Mouse (Mus musculus) heart, adult 11 months (tissue): ENCODE data around the gene Lrmda.

Experiments
- DNase-seq: peaks from one replicate; pipeline ENCODE4 v3.0.0; 2022

Gene Lrmda

GRCm38 (mm10) chr14:22335101-22335820, 315.7 kb downstream of the Lrmda start:
- peak; percentile 42 for DNase-seq

DNA sequence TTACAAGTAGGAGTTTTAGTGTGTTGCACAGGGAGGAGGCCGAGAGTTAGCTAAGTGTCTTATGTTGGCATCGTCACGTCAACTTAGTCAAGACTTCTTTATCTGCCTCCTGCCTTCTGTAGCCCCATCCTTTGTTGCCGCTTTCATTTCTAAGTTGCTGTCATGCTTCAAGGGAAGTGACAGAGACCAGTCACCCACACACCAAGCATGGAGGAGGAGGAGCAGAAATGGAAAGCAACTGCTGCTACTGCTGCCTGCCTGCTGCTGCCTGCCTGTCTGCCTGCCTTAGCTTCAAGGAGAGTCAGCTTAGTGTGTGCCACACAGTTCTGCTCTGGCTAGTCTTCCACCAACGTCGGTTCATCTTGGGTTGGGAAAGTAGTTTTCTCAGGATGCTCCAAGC, 319.7 kb downstream of the Lrmda start:
- peak; percentile 80 for DNase-seq

GRCm38 (mm10) chr14:22343357-22343756, 323.8 kb downstream of the Lrmda start:
- DNase-seq, result no peak

- DNase-seq, result peak; percentile 51
Observed at GRCm38 (mm10) chr14:22345248-22345647, 325.7 kb downstream of the Lrmda start.

DNA sequence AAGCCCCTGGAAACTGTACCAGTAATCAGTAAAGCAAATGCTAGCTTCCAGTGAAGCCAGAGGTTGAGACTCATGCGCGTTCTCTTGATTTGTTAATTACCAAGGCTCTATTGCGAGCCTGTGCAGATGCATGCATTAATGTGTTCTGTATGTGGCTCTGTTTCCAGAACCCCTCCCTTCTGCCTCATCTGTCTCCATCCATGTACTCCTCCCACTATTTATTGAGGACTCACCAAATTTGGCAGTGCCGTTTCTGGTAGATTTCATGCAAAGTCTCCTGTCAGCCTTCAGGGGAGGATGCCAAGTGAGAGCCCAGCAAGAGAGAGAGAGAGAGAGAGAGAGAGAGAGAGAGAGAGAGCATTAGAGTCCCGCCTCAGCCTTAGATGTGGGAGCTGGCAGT, 334.1 kb downstream of the Lrmda start:
- DNase-seq, result peak; percentile 41

- DNase-seq, result peak; percentile 80
Observed at GRCm38 (mm10) chr14:22354769-22355574, 335.5 kb downstream of the Lrmda start.

DNA sequence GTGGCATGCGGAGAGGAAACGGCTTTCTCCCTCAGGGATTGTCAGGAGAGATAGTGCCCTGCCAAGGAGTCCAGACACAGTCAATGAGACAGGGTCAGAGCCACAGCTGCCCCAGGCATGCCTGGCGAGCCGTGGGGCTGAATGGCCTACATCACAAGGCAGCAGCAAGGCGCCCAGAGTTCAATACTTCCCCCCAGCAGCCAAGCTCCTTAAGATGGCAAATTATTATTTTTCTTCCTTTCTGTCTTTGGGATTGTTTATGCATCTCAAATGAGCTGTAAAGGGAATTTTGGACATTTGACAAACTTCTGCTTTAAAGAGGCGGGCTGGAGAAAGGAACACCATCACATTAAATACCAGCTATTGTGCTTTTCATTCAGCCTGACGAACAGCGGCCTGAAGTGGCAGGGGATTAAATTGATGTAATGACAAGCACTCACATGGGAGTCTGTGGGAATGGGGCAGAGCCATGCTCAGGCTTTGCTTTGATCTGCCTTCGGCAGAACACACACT, 338.5 kb downstream of the Lrmda start:
- peak; percentile 71 for DNase-seq

DNA sequence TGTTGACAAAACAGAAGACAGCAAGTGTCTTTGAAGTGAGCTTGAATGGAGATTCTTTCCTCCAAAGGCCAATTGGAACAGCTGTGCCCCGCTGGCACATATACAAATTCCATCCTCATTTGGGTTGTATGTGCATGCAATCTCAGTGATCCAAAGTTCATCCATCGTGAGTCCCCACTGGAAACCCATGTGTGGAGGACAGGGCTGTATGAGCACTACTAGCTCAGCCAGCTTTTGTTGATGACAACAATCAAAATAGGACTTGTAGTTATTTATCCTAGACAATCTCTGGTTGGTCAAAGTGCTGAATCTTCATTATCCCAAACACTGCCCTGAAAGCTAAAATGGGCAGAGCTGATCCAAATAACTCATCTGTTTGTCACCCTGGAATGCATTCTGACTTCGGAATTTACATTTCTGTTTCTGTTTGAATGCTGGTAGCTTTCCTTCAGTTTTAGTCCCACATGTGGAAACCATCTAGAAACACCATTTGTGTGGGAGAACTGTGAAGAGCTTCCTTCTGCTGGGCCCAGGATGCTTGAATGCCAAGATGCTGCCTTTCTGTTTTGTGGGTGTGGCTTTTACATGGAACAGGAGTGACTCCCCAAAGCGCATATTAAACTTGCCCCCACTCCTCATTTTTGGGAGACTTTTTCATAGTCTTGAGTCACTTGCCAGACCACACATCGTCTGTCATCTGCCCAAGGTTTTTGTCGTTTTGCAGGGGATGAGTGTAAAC, 344.7 kb downstream of the Lrmda start:
- peak; percentile 70 for DNase-seq

GRCm38 (mm10) chr14:22364771-22365355, 345.4 kb downstream of the Lrmda start:
- DNase-seq, result peak; percentile 49

DNA sequence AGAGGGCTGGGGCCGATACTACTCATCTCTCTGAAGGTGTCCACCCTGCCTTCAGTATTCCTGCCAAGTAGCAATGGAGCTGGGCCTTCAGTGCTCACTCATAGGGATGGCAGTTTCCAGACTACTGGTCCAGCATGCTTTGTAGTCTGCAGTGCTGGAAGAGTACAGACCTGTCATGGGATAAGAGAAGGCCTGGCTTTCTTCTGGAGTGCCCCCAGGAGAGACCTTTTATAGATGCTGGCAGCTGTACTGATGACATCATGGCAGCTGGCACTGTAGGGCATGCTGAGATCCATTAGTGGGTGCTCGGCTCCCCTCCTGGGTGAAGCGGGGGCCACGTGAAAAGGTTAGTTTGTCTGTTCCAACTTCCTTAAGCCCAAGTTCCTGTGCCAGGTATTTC, 348.1 kb downstream of the Lrmda start:
- peak; percentile 80 for DNase-seq

DNA sequence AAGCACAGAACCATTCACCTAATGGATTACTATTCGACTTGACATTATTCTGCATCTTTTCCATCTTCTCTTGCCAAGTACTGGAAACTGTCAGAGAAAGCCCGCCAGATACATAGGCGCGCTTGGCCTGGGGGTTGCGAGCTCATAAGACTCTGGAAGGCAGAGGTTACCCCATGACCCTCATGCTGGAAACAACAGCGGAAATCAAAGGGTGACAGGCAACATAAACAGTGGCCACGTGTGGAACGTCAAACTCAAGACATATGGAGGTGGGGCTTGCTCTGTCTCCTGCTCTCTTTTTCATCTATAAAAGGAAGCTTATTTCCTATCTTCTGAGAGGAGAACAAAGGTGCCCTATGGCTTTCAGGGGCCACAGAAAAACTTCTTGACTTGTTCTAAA, 351.6 kb downstream of the Lrmda start:
- peak; percentile 73 for DNase-seq

DNA sequence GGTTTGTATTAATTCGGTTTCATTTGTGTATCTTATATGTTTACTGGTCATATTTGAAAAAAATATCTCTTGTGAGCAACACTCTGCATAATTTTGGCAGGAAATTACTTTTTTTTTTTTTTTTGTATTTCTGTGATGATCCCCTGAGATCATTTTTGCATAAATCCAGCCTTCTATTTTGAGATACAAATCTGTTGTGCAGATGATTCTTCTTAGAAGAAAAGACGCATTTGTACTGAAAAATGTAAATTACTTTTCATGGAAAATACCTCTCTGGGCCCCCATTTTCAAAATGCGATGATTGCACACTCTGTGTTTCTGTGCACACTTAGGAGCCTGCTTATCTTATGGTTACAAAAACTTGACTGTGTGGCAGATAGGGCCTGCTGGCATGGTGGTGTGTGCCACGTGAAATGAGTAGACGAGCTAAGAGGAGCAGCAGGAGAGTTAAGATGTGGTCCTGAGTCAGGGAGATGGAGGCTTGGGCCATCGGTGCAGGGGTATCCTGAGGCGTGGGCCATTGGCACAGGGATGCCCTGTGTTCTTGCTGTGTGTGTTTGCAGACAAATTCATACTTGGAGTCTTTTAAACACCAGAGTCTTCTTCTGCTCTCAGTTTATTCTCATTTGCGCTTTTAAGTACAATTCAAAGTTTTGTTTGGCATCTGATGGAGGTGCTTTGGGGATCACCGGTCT, 353.3 kb downstream of the Lrmda start:
- DNase-seq, result peak; percentile 71

DNA sequence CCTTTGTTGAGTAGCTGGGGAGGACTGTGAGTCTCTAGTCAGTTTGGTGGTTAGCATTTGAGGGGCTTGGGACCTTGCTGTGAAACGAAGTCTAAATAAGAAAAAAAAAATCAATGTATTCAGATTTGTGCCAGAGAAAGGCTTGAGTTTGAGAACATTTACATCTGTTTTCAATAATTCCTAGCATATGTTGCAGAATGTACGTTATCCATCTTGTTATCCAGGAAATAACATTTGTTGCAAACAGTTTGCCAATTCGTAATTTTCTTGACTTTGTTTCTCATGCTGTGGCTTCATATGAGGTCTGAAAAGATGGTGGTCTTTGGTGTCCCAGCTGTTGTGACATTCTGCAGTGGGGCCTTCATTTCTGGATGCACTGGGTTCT, 353.8 kb downstream of the Lrmda start:
- peak; percentile 35 for DNase-seq

GRCm38 (mm10) chr14:22377148-22377547, 357.6 kb downstream of the Lrmda start:
- peak; percentile 24 for DNase-seq

GRCm38 (mm10) chr14:22382101-22382500, 362.6 kb downstream of the Lrmda start:
- DNase-seq, result no peak

GRCm38 (mm10) chr14:22393616-22394015, 374.1 kb downstream of the Lrmda start:
- DNase-seq, result no peak

- no peak for DNase-seq
Observed at GRCm38 (mm10) chr14:22402411-22402810, 382.9 kb downstream of the Lrmda start.

DNA sequence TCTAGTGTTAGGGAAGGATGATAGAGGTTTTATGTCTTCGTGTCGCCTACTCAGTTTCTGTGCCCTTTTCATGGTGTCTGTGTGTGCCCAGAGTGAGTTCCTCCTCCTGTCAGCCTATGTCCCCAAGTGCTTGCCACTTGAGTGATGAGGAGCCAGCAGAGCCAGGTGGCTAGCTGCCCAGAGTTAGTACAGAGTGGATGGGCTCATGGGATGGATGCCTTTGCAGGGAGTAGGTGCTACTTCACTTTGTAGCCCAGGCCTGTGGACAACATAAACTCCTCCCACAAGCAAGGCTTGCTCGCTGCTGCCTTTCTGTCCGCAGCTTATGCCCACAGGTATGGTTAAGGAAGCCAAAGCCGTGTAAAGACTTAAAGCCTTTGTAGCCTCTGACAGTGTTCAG, 387.1 kb downstream of the Lrmda start:
- peak; percentile 94 for DNase-seq

DNA sequence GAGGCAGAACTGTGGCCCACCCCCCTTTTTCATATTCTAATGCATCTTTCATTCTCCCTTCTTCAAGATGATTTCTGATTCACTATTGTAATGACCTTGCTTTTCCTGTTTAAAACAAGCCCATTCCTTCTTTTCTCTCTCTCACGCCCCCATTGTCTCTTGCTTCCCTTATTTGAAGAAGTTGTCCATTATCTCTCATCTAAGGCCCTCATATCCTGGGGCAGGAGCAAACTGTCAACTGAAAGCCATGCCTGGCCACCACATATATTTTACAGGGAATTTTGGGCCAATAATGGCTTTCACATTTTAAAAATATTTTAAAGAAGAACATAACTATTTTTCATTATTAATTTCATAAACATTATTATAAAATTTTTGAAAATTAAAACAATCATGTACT, 391.3 kb downstream of the Lrmda start:
- DNase-seq, result peak; percentile 70

GRCm38 (mm10) chr14:22413220-22413619, 393.7 kb downstream of the Lrmda start:
- peak; percentile 77 for DNase-seq

- DNase-seq, result peak; percentile 74
Observed at GRCm38 (mm10) chr14:22417706-22418105, 398.2 kb downstream of the Lrmda start.

- DNase-seq, result peak; percentile 63
Observed at GRCm38 (mm10) chr14:22421668-22422067, 402.2 kb downstream of the Lrmda start.
